Mouse (Mus musculus) CD4-positive, CD25-positive, alpha-beta regulatory T cell, adult 2 months (primary cell): ENCODE measurements around the gene Gm28891.
"Not testable (repeated sequence)": the region's sequence is repeated elsewhere in the genome, so short reads cannot be mapped to it uniquely, and the experiment has no call there.

Experiments
- DNase-seq: peaks from one replicate; pipeline ENCODE4 v3.0.0-alpha.2; 2012; ENCODE audit warnings: low read depth, low spot score

Gm28891 gene

GRCm38 (mm10) chrY:60240902-60241301 is at the start of gene Gm28891:
TSS of gene Gm28891 (plus strand) at chrY:60241202.
- DNase-seq: not testable (repeated sequence)
